Mouse (Mus musculus) thymus, postnatal 25 days (tissue): Measurements from ENCODE around the gene Hlcs.

Experiments
- DNase-seq: peaks from one replicate; pipeline ENCODE4 v3.0.0; 2022

The Hlcs gene

GRCm38 (mm10) chr16:94195913-94196312 lies 117.5 kb downstream of the Hlcs start:
- DNase-seq, result no peak

- no peak for DNase-seq
Measured at GRCm38 (mm10) chr16:94191379-94192315, 121.7 kb downstream of the Hlcs start.

GRCm38 (mm10) chr16:94190256-94190655 lies 123.1 kb downstream of the Hlcs start:
- DNase-seq, result no peak

GRCm38 (mm10) chr16:94186526-94186925 lies 126.8 kb downstream of the Hlcs start:
- no peak for DNase-seq

GRCm38 (mm10) chr16:94185430-94185829 lies 127.9 kb downstream of the Hlcs start:
- peak; percentile 81 for DNase-seq

- DNase-seq, result no peak
Measured at GRCm38 (mm10) chr16:94180122-94180870, 133.1 kb downstream of the Hlcs start.

- no peak for DNase-seq
Measured at GRCm38 (mm10) chr16:94179341-94180121, 133.8 kb downstream of the Hlcs start.

GRCm38 (mm10) chr16:94178441-94179220 lies 134.7 kb downstream of the Hlcs start:
- no peak for DNase-seq

- DNase-seq, result no peak
Measured at GRCm38 (mm10) chr16:94176997-94177857, 136.1 kb downstream of the Hlcs start.

- no peak for DNase-seq
Measured at GRCm38 (mm10) chr16:94175366-94175986, 137.9 kb downstream of the Hlcs start.

GRCm38 (mm10) chr16:94173361-94173760 lies 140.0 kb downstream of the Hlcs start:
- no peak for DNase-seq

GRCm38 (mm10) chr16:94170218-94170617 lies 143.2 kb downstream of the Hlcs start:
- DNase-seq, result no peak

- no peak for DNase-seq
Measured at GRCm38 (mm10) chr16:94168655-94169545, 144.5 kb downstream of the Hlcs start.

- DNase-seq, result no peak
Measured at GRCm38 (mm10) chr16:94164978-94165377, 148.4 kb downstream of the Hlcs start.

GRCm38 (mm10) chr16:94164236-94164635 lies 149.1 kb downstream of the Hlcs start:
- no peak for DNase-seq

- DNase-seq, result no peak
Measured at GRCm38 (mm10) chr16:94163051-94163450, 150.3 kb downstream of the Hlcs start.

GRCm38 (mm10) chr16:94162000-94162399 lies 151.4 kb downstream of the Hlcs start:
- no peak for DNase-seq

- no peak for DNase-seq
Measured at GRCm38 (mm10) chr16:94157819-94158218, 155.6 kb downstream of the Hlcs start.

GRCm38 (mm10) chr16:94155041-94155653 lies 158.2 kb downstream of the Hlcs start:
- no peak for DNase-seq
